Mouse (Mus musculus) megakaryocyte-erythroid progenitor cell, adult 5-6 weeks (primary cell): ENCODE data around the gene Gm5148. TPM values are rescaled to one million over a fixed set of nuclear protein-coding genes. Genes with fewer than 3 reads are reported as not detected.

ENCODE experiments used
- total RNA-seq, 2 experiments: library from RNA; stranded (forward) in 1 of 2; stranded (reverse) in 1 of 2; fragments of 200-1000, 215-1000 nt in 1 of 2; fragments of >200 nt in 1 of 2; fragmentation: Nextera tagmentation in 1 of 2; gene quantifications; 2 replicates each; pipeline ENCODE4 v1.2.3; 2014 to 2017

Gm5148 gene
- total RNA-seq, 2 experiments from 2014 or later = 46.9 TPM; not detected in 1

Other genes starting within 250 kb of the Gm5148 start
- gene Spry1, start 84.5 kb downstream of the Gm5148 start, total RNA-seq (2014; fragmentation: Nextera tagmentation) = 0.20 and 2.7 TPM in 2 replicates
- gene Spry1, start 84.5 kb downstream of the Gm5148 start, total RNA-seq (2017) = 1.3 and 3.3 TPM in 2 replicates